Mouse (Mus musculus) embryonic stem cell, embryonic (primary cell): ENCODE measurements around the gene Arih2.

Source experiments
- CTCF ChIA-PET, 4 experiments: fragments of 300-600 bp in 2 of 4; fragments of 350-600 bp in 2 of 4; sonication (Branson Sonifier 250); formaldehyde crosslinking; loops; one replicate each; lab custom pipeline; 2022; ENCODE audit warnings: inconsistent platforms in 2 of 4; lab: Charles Lee
- POLR2A ChIA-PET, 4 experiments: fragments of 300-600 bp in 2 of 4; fragments of 350-600 bp in 2 of 4; sonication (Branson Sonifier 250); formaldehyde crosslinking; loops; one replicate each; lab custom pipeline; 2022; ENCODE audit warnings: antibody characterized with exemption in 4 of 4, inconsistent platforms in 1 of 4; lab: Charles Lee

The Arih2 gene

GRCm38 (mm10) chr9:108648611-108649560 is at the start of gene Arih2:
Gene Arih2, minus strand, starts transcription at chr9:108649386.
- CTCF ChIA-PET = interaction anchor here in 3 of 4 experiments (0.5 to 1.0 kb wide), 5 partner anchors 21 to 382 kb away, joined by 3 to 7 read pairs (median 3); no protein-coding TSS in a partner anchor

GRCm38 (mm10) chr9:108694533-108694932 is 45.3 kb upstream of the Arih2 start:
- ChIA-PET CTCF (interaction anchor here in 1 of 4 experiments (0.6 kb wide), 1 partner anchor 241 kb away, joined by 5 read pairs; no protein-coding TSS in a partner anchor), POLR2A (interaction anchor here in 2 of 4 experiments (0.7 to 7.2 kb wide), 4 partner anchors 8 to 982 kb away, joined by 3 to 51 read pairs (median 7); no protein-coding TSS in a partner anchor)

More at GRCm38 (mm10) chr9:108648611-108649560, at the start of gene Arih2:
- POLR2A ChIA-PET = interaction anchor here (0.5 to 7.4 kb wide), 59 partner anchors 8 to 310 kb away, joined by 3 to 65 read pairs (median 4); partner anchors contain the start of genes Dalrd3 (in 2 of the 4), Ndufaf3 (in 2 of the 4), Slc25a20 (in 2 of the 4) and Usp19 (in 2 of the 4)

DNA sequence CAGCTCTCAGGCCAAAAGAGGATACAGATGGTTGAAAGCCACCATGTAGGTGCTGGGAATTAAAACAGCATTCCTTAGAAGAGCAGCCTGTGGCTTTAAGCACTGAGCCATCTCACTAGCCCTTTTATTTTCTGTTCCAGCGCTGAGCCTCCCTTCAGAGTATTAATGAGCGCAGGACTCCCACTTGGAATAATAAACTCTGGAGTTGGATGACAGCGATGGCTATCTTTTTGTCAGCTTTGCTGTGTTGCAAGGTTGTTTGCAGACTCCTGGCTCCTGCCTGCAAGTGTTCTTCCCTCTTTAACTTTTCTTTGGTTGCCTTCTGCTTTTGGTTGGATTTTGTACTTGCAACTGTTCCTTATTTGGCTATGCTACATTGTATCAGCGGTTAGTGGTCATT is 44.8 kb upstream of the Arih2 start:
- POLR2A ChIA-PET = interaction anchor here in 2 of 4 experiments (0.7 to 7.2 kb wide), 6 partner anchors 8 to 981 kb away, joined by 4 to 51 read pairs (median 11); partner anchors contain the start of gene Wdr6 (in 1 of the 2)
- CTCF ChIA-PET = no interaction called here

- POLR2A ChIA-PET = interaction anchor here (0.6 to 7.2 kb wide), 26 partner anchors 9 to 353 kb away, joined by 3 to 51 read pairs (median 4); partner anchors contain the start of genes Arih2 (in 1 of the 4), Gpx1 (in 1 of the 4), Impdh2 (in 1 of the 4) and Ndufaf3 (in 1 of the 4)
- CTCF ChIA-PET = interaction anchor here in 2 of 4 experiments (0.9 to 1.7 kb wide), 7 partner anchors 10 to 67 kb away, joined by 3 to 4 read pairs (median 3); no protein-coding TSS in a partner anchor
These were observed 43.2 kb upstream of the Arih2 start for GRCm38 (mm10) chr9:108692226-108693041.

GRCm38 (mm10) chr9:108691846-108692225 is 42.6 kb upstream of the Arih2 start:
- CTCF ChIA-PET = interaction anchor here in 2 of 4 experiments (1.1 to 1.7 kb wide), 4 partner anchors 10 to 29 kb away, joined by 3 to 4 read pairs (median 3); no protein-coding TSS in a partner anchor
- POLR2A ChIA-PET = interaction anchor here in 3 of 4 experiments (0.6 to 7.2 kb wide), 14 partner anchors 9 to 353 kb away, joined by 3 to 51 read pairs (median 8); partner anchors contain the start of genes Gpx1 (in 1 of the 3), Impdh2 (in 1 of the 3), Ndufaf3 (in 1 of the 3) and Qrich1 (in 1 of the 3)

DNA sequence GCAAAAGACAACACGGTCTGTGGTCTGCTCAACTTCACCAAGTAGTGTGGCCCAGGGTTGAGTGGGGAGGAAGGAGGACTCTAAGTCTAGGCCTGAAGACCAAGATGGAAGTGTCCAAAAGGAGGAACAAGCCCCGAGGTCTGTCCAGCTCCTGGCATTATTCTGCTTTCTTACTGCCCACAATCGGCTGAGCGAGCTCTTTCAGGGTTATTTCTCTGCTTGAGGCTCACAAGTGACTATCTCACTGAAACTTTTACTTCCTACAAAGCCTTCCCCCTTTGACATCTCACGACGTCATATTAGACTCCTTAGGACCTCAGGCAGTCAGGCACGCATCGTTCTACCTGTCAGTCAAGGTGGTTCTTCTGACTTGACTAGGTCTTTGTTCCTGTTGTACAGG is 42.2 kb upstream of the Arih2 start:
- CTCF ChIA-PET = interaction anchor here in 1 of 4 experiments (1.2 to 1.7 kb wide), 2 partner anchors 11 to 29 kb away, joined by 3 to 4 read pairs; no protein-coding TSS in a partner anchor

GRCm38 (mm10) chr9:108690914-108691313 is 41.7 kb upstream of the Arih2 start:
- ChIA-PET POLR2A (interaction anchor here in 2 of 4 experiments (0.7 to 7.2 kb wide), 10 partner anchors 8 to 134 kb away, joined by 3 to 51 read pairs (median 9); partner anchors contain the start of genes Ndufaf3 (in 1 of the 2) and Wdr6 (in 1 of the 2)), CTCF (interaction anchor here in 1 of 4 experiments (1.1 kb wide), 1 partner anchor 21 kb away, joined by 3 read pairs; no protein-coding TSS in a partner anchor)

More for the DNA sequence above, 42.2 kb upstream of the Arih2 start:
- POLR2A ChIA-PET = interaction anchor here in 2 of 4 experiments (1.7 to 7.2 kb wide), 8 partner anchors 8 to 134 kb away, joined by 6 to 51 read pairs (median 11); partner anchors contain the start of genes Ndufaf3 (in 1 of the 2) and Wdr6 (in 1 of the 2)

DNA sequence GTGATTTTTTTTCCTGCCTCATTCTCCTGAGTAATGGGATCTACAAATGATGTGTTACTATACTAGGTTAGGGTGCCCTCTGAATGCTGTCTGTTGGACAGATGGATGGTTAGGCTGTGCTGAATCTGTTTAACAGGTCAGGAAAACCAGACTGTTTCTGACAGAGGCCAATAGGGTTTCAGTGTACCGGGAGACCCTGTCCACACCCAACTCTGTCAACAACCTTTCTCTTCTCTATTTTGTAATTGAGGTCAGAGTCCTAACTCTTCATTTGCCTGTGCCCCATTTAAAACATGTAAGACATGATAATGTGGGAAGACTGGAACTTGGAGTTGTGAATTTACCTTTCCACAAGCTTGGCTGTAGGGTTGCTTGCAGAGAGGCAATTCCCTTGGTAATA is 40.8 kb upstream of the Arih2 start:
- ChIA-PET POLR2A (interaction anchor here in 1 of 4 experiments (0.9 to 7.2 kb wide), 2 partner anchors 12 to 23 kb away, joined by 3 to 51 read pairs; no protein-coding TSS in a partner anchor), CTCF (interaction anchor here in 1 of 4 experiments (1.1 kb wide), 1 partner anchor 20 kb away, joined by 3 read pairs; no protein-coding TSS in a partner anchor)

DNA sequence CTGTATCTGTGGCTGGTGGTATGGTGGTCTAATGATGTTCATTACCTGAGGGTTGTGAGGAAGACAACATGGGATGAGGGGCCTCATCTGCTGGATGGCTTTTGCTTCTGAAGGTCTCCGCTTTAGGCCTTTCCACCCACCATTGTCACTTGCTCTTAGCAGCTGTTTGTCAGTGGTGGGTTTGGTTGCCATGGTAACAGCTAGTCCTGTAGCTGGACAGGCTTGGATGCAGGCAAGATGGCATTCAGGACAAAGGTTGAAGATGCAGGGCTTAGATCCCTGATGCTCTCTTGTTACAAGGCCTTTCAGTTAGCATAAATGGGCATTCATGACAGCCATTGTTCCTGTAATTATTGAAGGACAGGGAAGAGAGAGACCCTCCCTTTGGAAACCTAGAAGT is 39.9 kb upstream of the Arih2 start, which contains the start of gene Prkar2a:
Gene Prkar2a (plus strand): TSS at position 209 of the 400 bp plus-strand sequence.
- ChIA-PET POLR2A (interaction anchor here in 2 of 4 experiments (1.2 to 7.2 kb wide), 5 partner anchors 9 to 386 kb away, joined by 3 to 51 read pairs (median 4); no protein-coding TSS in a partner anchor), CTCF (interaction anchor here in 1 of 4 experiments (1.0 kb wide), 1 partner anchor 13 kb away, joined by 3 read pairs; no protein-coding TSS in a partner anchor)

- POLR2A ChIA-PET = interaction anchor here in 2 of 4 experiments (1.2 to 7.2 kb wide), 6 partner anchors 8 to 387 kb away, joined by 3 to 51 read pairs (median 4); no protein-coding TSS in a partner anchor
- CTCF ChIA-PET = interaction anchor here in 1 of 4 experiments (1.0 kb wide), 1 partner anchor 14 kb away, joined by 3 read pairs; no protein-coding TSS in a partner anchor
These were observed 39.3 kb upstream of the Arih2 start for GRCm38 (mm10) chr9:108688451-108688850.

DNA sequence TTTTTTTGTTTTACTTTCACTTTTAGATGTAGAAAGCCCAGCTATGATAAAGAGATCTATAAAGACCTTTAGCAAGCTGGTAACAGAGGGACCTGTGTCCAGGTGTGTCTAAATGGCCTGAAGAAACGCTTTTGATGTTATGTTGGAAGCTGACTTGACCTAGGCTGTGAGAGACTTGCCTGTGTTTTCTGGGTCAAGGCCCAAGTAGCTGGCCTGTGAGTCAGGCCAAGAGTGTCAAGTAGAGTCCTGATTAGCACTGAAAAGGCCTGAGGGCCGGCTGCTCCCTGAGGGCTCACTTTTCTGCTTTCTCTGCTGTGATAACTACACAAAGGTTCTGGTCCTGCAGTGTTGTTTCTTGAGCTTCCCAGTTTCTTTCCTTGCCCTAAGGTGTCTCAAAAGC is 38.5 kb upstream of the Arih2 start:
- POLR2A ChIA-PET = interaction anchor here in 1 of 4 experiments (1.2 to 1.8 kb wide), 7 partner anchors 7 to 18 kb away, joined by 3 to 6 read pairs (median 5); no protein-coding TSS in a partner anchor
- CTCF ChIA-PET = interaction anchor here in 1 of 4 experiments (0.9 kb wide), 1 partner anchor 18 kb away, joined by 3 read pairs; no protein-coding TSS in a partner anchor

DNA sequence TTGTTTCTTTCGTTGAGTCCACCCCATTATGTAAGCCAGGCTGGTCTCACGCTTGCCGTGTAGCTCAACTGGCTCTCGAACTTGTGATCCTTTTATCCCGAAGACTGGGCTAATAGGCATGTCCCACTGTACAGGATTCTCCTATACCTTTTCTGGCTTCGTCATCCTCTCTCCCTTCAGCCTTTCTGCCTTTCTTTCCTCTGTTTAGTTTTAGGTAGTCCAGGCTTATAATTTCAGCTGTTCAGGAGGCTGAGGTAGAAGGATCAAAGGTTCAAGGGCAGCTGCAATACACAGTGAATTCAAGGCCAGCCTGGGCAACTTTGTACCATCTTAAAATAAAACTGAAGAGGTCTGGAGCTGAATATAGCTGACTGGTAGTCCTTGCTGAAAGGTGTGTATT is 38.0 kb upstream of the Arih2 start:
- CTCF ChIA-PET = interaction anchor here in 3 of 4 experiments (0.8 to 1.1 kb wide), 3 partner anchors 18 to 46 kb away, joined by 3 read pairs; no protein-coding TSS in a partner anchor
- POLR2A ChIA-PET = interaction anchor here in 1 of 4 experiments (0.5 to 1.8 kb wide), 6 partner anchors 9 to 18 kb away, joined by 3 to 6 read pairs (median 5); no protein-coding TSS in a partner anchor

- CTCF ChIA-PET = interaction anchor here in 3 of 4 experiments (0.6 to 1.1 kb wide), 4 partner anchors 17 to 113 kb away, joined by 3 to 5 read pairs (median 4); no protein-coding TSS in a partner anchor
- POLR2A ChIA-PET = interaction anchor here (0.6 to 1.8 kb wide), 12 partner anchors 11 to 1460 kb away, joined by 3 to 6 read pairs (median 4); no protein-coding TSS in a partner anchor
These were observed 37.3 kb upstream of the Arih2 start for GRCm38 (mm10) chr9:108686475-108686887.

GRCm38 (mm10) chr9:108680026-108680425 is 30.8 kb upstream of the Arih2 start:
- ChIA-PET CTCF (interaction anchor here in 1 of 4 experiments (1.1 kb wide), 1 partner anchor 12 kb away, joined by 3 read pairs; no protein-coding TSS in a partner anchor), POLR2A (interaction anchor here in 1 of 4 experiments (1.0 to 1.4 kb wide), 6 partner anchors 9 to 33 kb away, joined by 3 to 4 read pairs (median 4); partner anchors contain the start of gene Prkar2a)

DNA sequence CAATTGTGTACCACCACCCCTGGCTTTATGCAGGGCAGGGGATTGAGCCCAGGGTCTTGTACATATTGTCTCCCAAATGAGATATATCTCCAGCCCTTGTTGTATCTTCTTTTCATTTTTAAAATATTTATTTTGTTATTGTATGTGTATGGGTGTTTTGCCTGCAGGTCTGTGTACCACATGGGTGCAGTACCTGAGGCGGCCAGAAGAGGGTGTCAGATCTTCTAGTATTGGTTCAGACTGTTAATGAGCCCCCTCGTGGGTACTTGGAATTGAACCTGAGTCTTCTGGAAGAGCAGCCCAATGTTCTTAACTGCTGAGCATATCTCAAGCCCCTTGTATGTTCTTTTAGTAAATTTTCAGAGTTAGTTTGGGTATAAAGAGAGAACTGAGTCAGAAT is 24.0 kb upstream of the Arih2 start:
- CTCF ChIA-PET = interaction anchor here (0.6 to 1.6 kb wide), 8 partner anchors 10 to 181 kb away, joined by 3 to 5 read pairs (median 3); partner anchors contain the start of gene Wdr6 (in 1 of the 4)
- POLR2A ChIA-PET = interaction anchor here (0.6 to 3.6 kb wide), 9 partner anchors 10 to 137 kb away, joined by 3 to 23 read pairs (median 3); partner anchors contain the start of gene Slc25a20 (in 1 of the 4)
